Mouse (Mus musculus) embryonic fibroblast, embryonic 13.5 days (primary cell): ENCODE results near the gene Prickle2. TPM values are rescaled to one million over a fixed set of nuclear protein-coding genes. Genes with fewer than 3 reads are reported as not detected.

ENCODE experiments used
- H3K27ac ChIP-seq: 2 replicates; pipeline ENCODE4 v1.5.1; 2012; ENCODE audit warnings: low read length, control low read depth, inconsistent platforms; ENCODE audit not compliant: insufficient read depth
- H3K4me1 ChIP-seq: 2 replicates; pipeline ENCODE4 v1.6.1; 2011; ENCODE audit warnings: low read length; ENCODE audit not compliant: control insufficient read depth, insufficient read depth
- H3K4me3 ChIP-seq: 2 replicates; pipeline ENCODE4 v1.5.1; 2011; ENCODE audit warnings: mild to moderate bottlenecking, control low read depth, low read length; ENCODE audit not compliant: insufficient read depth
- CTCF ChIP-seq: IDR thresholded peaks from 2 replicates; pipeline ENCODE4 v1.5.1; 2011; ENCODE audit warnings: mild to moderate bottlenecking, control low read depth, low read length, moderate library complexity, borderline replicate concordance; ENCODE audit not compliant: insufficient read depth
- POLR2A ChIP-seq: IDR thresholded peaks from 2 replicates; pipeline ENCODE4 v1.6.1; 2011; ENCODE audit warnings: low read depth, mild to moderate bottlenecking, control low read depth, low read length, moderate library complexity
- polyA plus RNA-seq: library from polyadenylated mRNA; stranded (reverse); fragments of >200 nt; gene quantifications from 2 replicates; pipeline ENCODE4 v1.2.4, GENCODE M21; 2011; ENCODE audit warnings: low read depth; ENCODE audit not compliant: missing spikeins, insufficient read length

The Prickle2 gene
- polyA plus RNA-seq, 1 experiment = 10.4 TPM

- no peak overlapping the region for H3K4me3 ChIP-seq
- TF ChIP-seq CTCF (no peak), POLR2A (no peak)
- H3K27ac ChIP-seq = peak overlapping the region; percentile 67
- peaks cover 2% of the 10 kb centered on the region; the same call in 1 of the 2 replicates for H3K4me1 ChIP-seq
Observed at GRCm38 (mm10) chr6:92532896-92533295, 173.1 kb downstream of the Prickle2 start.

- Histone ChIP-seq H3K4me3 (no peak overlapping the region), H3K4me1 (peaks cover 2% of the 10 kb centered on the region; the same call in 1 of the 2 replicates), H3K27ac (peak overlapping the region; percentile 67)
- TF ChIP-seq POLR2A (no peak), CTCF (no peak)
Observed at GRCm38 (mm10) chr6:92532331-92532730, 173.6 kb downstream of the Prickle2 start.

- Histone ChIP-seq H3K27ac (no peak overlapping the region), H3K4me3 (no peak overlapping the region), H3K4me1 (no peaks in the 10 kb centered on the region)
- no peak for TF ChIP-seq CTCF
- no peak for TF ChIP-seq POLR2A
Observed at GRCm38 (mm10) chr6:92526212-92526611, 179.7 kb downstream of the Prickle2 start.

GRCm38 (mm10) chr6:92525646-92526045 lies 180.3 kb downstream of the Prickle2 start:
- Histone ChIP-seq H3K4me1 (no peaks in the 10 kb centered on the region), H3K27ac (no peak overlapping the region), H3K4me3 (no peak overlapping the region)
- TF ChIP-seq CTCF (no peak), POLR2A (no peak)

- Histone ChIP-seq H3K4me3 (no peak overlapping the region), H3K4me1 (peaks cover 8% of the 10 kb centered on the region; the same call in 1 of the 2 replicates), H3K27ac (no peak overlapping the region)
- TF ChIP-seq POLR2A = no peak
- TF ChIP-seq CTCF = no peak
Observed at GRCm38 (mm10) chr6:92521526-92522075, 184.4 kb downstream of the Prickle2 start.

- TF ChIP-seq CTCF = no peak
- TF ChIP-seq POLR2A = no peak
- Histone ChIP-seq H3K27ac (no peak overlapping the region), H3K4me1 (peaks cover 8% of the 10 kb centered on the region; the same call in 1 of the 2 replicates), H3K4me3 (no peak overlapping the region)
Observed at GRCm38 (mm10) chr6:92520088-92520875, 185.7 kb downstream of the Prickle2 start.

GRCm38 (mm10) chr6:92518438-92518968 lies 187.5 kb downstream of the Prickle2 start:
- TF ChIP-seq POLR2A = no peak
- TF ChIP-seq CTCF = no peak
- no peak overlapping the region for H3K27ac ChIP-seq
- H3K4me3 ChIP-seq = no peak overlapping the region
- H3K4me1 ChIP-seq = peaks cover 8% of the 10 kb centered on the region; the same call in 1 of the 2 replicates

GRCm38 (mm10) chr6:92517002-92517401 lies 189.0 kb downstream of the Prickle2 start:
- peak overlapping the region; percentile 72 for H3K27ac ChIP-seq
- H3K4me3 ChIP-seq = no peak overlapping the region
- H3K4me1 ChIP-seq = peaks cover 8% of the 10 kb centered on the region; the same call in 1 of the 2 replicates
- no peak for TF ChIP-seq CTCF
- TF ChIP-seq POLR2A = no peak

- TF ChIP-seq POLR2A (no peak), CTCF (no peak)
- H3K4me1 ChIP-seq = no peaks in the 10 kb centered on the region; the same call in 1 of the 2 replicates
- no peak overlapping the region for H3K27ac ChIP-seq
Observed at GRCm38 (mm10) chr6:92512001-92512400, 194.0 kb downstream of the Prickle2 start.

GRCm38 (mm10) chr6:92509712-92510111 lies 196.2 kb downstream of the Prickle2 start:
- Histone ChIP-seq H3K27ac (no peak overlapping the region), H3K4me3 (no peak overlapping the region), H3K4me1 (no peaks in the 10 kb centered on the region; the same call in 1 of the 2 replicates)
- no peak for TF ChIP-seq CTCF
- no peak for TF ChIP-seq POLR2A

More at GRCm38 (mm10) chr6:92512001-92512400, 194.0 kb downstream of the Prickle2 start:
- no peak overlapping the region for H3K4me3 ChIP-seq
